Mouse (Mus musculus): ENCODE measurements around the gene Polq. TPM values are rescaled to one million over a fixed set of nuclear protein-coding genes. Genes with fewer than 3 reads are reported as not detected.

Polq gene
- total RNA-seq (2023): 4.2 TPM

GRCm38 (mm10) chr16:37011061-37011921 lies at the start of gene Polq:
Polq (plus strand) TSS chr16:37011786.

GRCm38 (mm10) chr16:36989999-36990625 lies 21.5 kb upstream of the Polq start, which contains the start of gene Fbxo40:
Fbxo40 (minus strand) TSS chr16:36990467.

Other genes with a start within 250 kb of the Polq start
- gene Slc15a2, start 226.8 kb upstream of the Polq start, total RNA-seq (2023): 32.4 TPM
- 37.6 TPM for gene Iqcb1, start 183.4 kb upstream of the Polq start, total RNA-seq (2023)
- 1.9 TPM for gene Eaf2, start 136.8 kb upstream of the Polq start, total RNA-seq (2023)
- 34.2 TPM for gene Golgb1, start 136.6 kb upstream of the Polq start, total RNA-seq (2023)
- gene Hcls1, start 76.8 kb upstream of the Polq start, total RNA-seq (2023): 183 TPM
- gene Fbxo40, start 21.3 kb upstream of the Polq start, total RNA-seq (2023): 0.44 TPM

Data from CD4-positive naive resting alpha-beta T cell, adult 57 days (primary cell).